ENCODE assay signal across 8 mouse cellular contexts in genomic region chr10:111519620-111520370, GRCm38 (mm10). TPM values are rescaled to one million over a fixed set of nuclear protein-coding genes. Genes with fewer than 3 reads are reported as not detected.
DNase-seq lines count a peak whose midpoint lies in the region; ATAC-seq lines count a peak whose summit lies in the region.

No protein-coding gene starts in this region.

- WGBS in forebrain, embryonic 10.5 days = 56% methylated on average over 24 of the region's 24 CpGs
- 37% methylated on average over 24 of the region's 24 CpGs for WGBS in hindbrain, embryonic 16.5 days
- WGBS in midbrain, embryonic 15.5 days = 30% methylated on average over 24 of the region's 24 CpGs

- H3K4me3 ChIP-seq in forebrain, embryonic 10.5 days = peak overlapping the region; percentile 22
- H3K4me3 ChIP-seq in hindbrain, embryonic 16.5 days (ENCODE audit: low read length) = peak overlapping the region; percentile 28
- H3K4me3 ChIP-seq in midbrain, embryonic 15.5 days = peak overlapping the region; percentile 25

- 0 out of 2 replicates have a peak overlapping the region, but pooled peaks have one; percentile 15 for H3K27ac ChIP-seq in forebrain, embryonic 10.5 days
- H3K27ac ChIP-seq in hindbrain, embryonic 16.5 days (ENCODE audit: low read depth, low read length) = peak overlapping the region; percentile 30; the same call in 1 of the 2 replicates
- peak overlapping the region; percentile 23 for H3K27ac ChIP-seq in midbrain, embryonic 15.5 days

- H3K27me3 ChIP-seq in forebrain, embryonic 10.5 days (ENCODE audit: poor library complexity, severe bottlenecking) = no peaks in the 10 kb centered on the region
- no peaks in the 10 kb centered on the region for H3K27me3 ChIP-seq in hindbrain, embryonic 16.5 days (replicated peaks; ENCODE audit: control insufficient read depth, insufficient read depth, low read length)
- H3K27me3 ChIP-seq in midbrain, embryonic 15.5 days (replicated peaks) = 0 out of 2 replicates have a peak, but pooled peaks cover 4% of the 10 kb centered on the region

- peak; percentile 74 for ATAC-seq in hindbrain, embryonic 16.5 days
- peak; percentile 67; the same call in 1 of the 2 replicates for ATAC-seq in midbrain, embryonic 15.5 days (replicated peaks)
- ATAC-seq in erythroid progenitor cell, adult 5-6 weeks (replicated peaks; ENCODE audit: low FRiP score, poor library complexity, severe bottlenecking) = no peak

- DNase-seq in lung, adult 18-20 months = peak; percentile 38 to 44
- DNase-seq in lung, postnatal 25 days (ENCODE audit: low spot score) = no peak
- DNase-seq in forebrain, embryonic 10.5 days (ENCODE audit: extremely low spot score, low spot score) = no peak
- no peak for DNase-seq in gastrocnemius, adult 18-20 months (ENCODE audit: low spot score)
- no peak for DNase-seq in right cerebral cortex, adult 18-20 months

- H3K9ac ChIP-seq in hindbrain, embryonic 16.5 days (ENCODE audit: low read depth, low read length) = peak overlapping the region; percentile 12; the same call in 1 of the 2 replicates
- 0 out of 2 replicates have a peak overlapping the region, but pooled peaks have one; percentile 21 for H3K9ac ChIP-seq in midbrain, embryonic 15.5 days

- H3K9me3 ChIP-seq in forebrain, embryonic 10.5 days = no peaks in the 10 kb centered on the region
- no peaks in the 10 kb centered on the region for H3K9me3 ChIP-seq in hindbrain, embryonic 16.5 days (ENCODE audit: control insufficient read depth, low read length)
- H3K9me3 ChIP-seq in midbrain, embryonic 15.5 days = no peaks in the 10 kb centered on the region

- peaks cover 30% of the 10 kb centered on the region for H3K4me1 ChIP-seq in forebrain, embryonic 10.5 days
- H3K4me1 ChIP-seq in hindbrain, embryonic 16.5 days (ENCODE audit: control insufficient read depth, insufficient read depth, low read depth, low read length) = peaks cover 2% of the 10 kb centered on the region
- peaks cover 13% of the 10 kb centered on the region for H3K4me1 ChIP-seq in midbrain, embryonic 15.5 days

- H3K4me2 ChIP-seq in hindbrain, embryonic 16.5 days (ENCODE audit: low read length) = peak overlapping the region; percentile 43
- H3K4me2 ChIP-seq in midbrain, embryonic 15.5 days = peak overlapping the region; percentile 39

- H3K36me3 ChIP-seq in forebrain, embryonic 10.5 days (replicated peaks) = no peaks in the 10 kb centered on the region
- H3K36me3 ChIP-seq in hindbrain, embryonic 16.5 days (ENCODE audit: control insufficient read depth, insufficient read depth, low read length) = no peaks in the 10 kb centered on the region
- H3K36me3 ChIP-seq in midbrain, embryonic 15.5 days (replicated peaks) = no peaks in the 10 kb centered on the region

RNA-seq across cellular contexts. Expression of gene Phlda1, which starts 13.7 kb away (rescaled TPM):
- 12.7 and 15.0 TPM in 2 replicates for polyA plus RNA-seq in forebrain, embryonic 10.5 days (2016; fragmentation: Nextera tagmentation; extraction: Ambion mirVana)
- 54.4 and 54.8 TPM in 2 replicates for polyA plus RNA-seq in hindbrain, embryonic 16.5 days (2015; fragmentation: Nextera tagmentation; extraction: Ambion mirVana)
- polyA plus RNA-seq in midbrain, embryonic 15.5 days (2015; fragmentation: Nextera tagmentation; extraction: Ambion mirVana) = 35.3 and 35.8 TPM in 2 replicates
- total RNA-seq in gastrocnemius, adult 18-20 months (2021) = 1 to 10 TPM; 2.7 to 4.7 TPM
- total RNA-seq in erythroid progenitor cell, adult 5-6 weeks (2015; ENCODE audit: low replicate concordance) = 0.84 TPM in 1 of 2 replicates, not detected in the other
- total RNA-seq in erythroid progenitor cell, adult 5-6 weeks (2017; ENCODE audit: low replicate concordance) = 0.38 TPM in 1 of 2 replicates, not detected in the other

RNA-seq across cellular contexts. Expression of gene Nap1l1, which starts 46.8 kb away (rescaled TPM):
- polyA plus RNA-seq in forebrain, embryonic 10.5 days (2016; fragmentation: Nextera tagmentation; extraction: Ambion mirVana) = 418 and 443 TPM in 2 replicates
- 147 and 161 TPM in 2 replicates for polyA plus RNA-seq in hindbrain, embryonic 16.5 days (2015; fragmentation: Nextera tagmentation; extraction: Ambion mirVana)
- polyA plus RNA-seq in midbrain, embryonic 15.5 days (2015; fragmentation: Nextera tagmentation; extraction: Ambion mirVana) = 164 and 167 TPM in 2 replicates
- 10 to 100 TPM; 63.4 to 69.3 TPM for total RNA-seq in gastrocnemius, adult 18-20 months (2021)
- total RNA-seq in erythroid progenitor cell, adult 5-6 weeks (2015; ENCODE audit: low replicate concordance) = 170 and 182 TPM in 2 replicates
- total RNA-seq in erythroid progenitor cell, adult 5-6 weeks (2017; ENCODE audit: low replicate concordance) = 199 and 208 TPM in 2 replicates

Comparison
In these comparisons a context has a peak if more than half of its experiments do, and no peak if none do; other contexts are left out.
1. DNase-seq: peak in lung, adult 18-20 months (2 of 2); none in lung, postnatal 25 days (single experiment), forebrain, embryonic 10.5 days (single experiment), gastrocnemius, adult 18-20 months (single experiment) and right cerebral cortex, adult 18-20 months (single experiment).
2. Peak in every context shown above with its lines, with median percentiles within 50 percentile points of each other: H3K27ac ChIP-seq and H3K4me3 ChIP-seq.